Mouse (Mus musculus): ENCODE data around the gene Oma1. TPM values are rescaled to one million over a fixed set of nuclear protein-coding genes. Genes with fewer than 3 reads are reported as not detected.

Oma1 gene
- total and polyA plus RNA-seq, 2 experiments from 2014 or later: 19.0 to 20.3 TPM

DNA sequence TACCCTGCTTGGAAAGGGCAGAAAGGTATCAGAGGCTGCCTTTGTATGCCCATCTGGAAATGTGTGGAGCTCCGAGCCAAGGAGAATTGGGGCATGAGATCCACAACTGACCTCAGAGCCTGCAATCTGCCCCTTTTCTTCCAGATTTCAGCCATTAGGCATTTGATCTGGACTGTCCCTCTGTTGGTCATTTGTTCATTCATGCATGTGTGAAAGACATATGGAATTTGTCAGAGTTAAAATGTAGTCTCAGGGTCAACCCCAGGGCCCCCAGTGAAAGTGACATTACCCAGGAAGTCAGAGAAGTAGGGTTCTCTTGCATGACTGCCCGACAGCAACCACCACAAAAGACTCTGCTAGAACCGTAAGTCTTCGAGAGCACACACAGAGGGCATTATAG is 89.0 kb downstream of the Oma1 start:
- Histone ChIP-seq H3K9me3 (replicated peaks; ENCODE audit: control insufficient read depth, low read length) (no peaks in the 10 kb centered on the region), H3K27ac (ENCODE audit: low read depth) (no peak overlapping the region), H3K9ac (replicated peaks; ENCODE audit: low read depth, low read length) (no peak overlapping the region), H3K27me3 (ENCODE audit: control insufficient read depth, insufficient read depth, low read length) (no peaks in the 10 kb centered on the region), H3K4me3 (ENCODE audit: low read depth, low read length) (no peak overlapping the region), H3K36me3 (replicated peaks; ENCODE audit: control insufficient read depth, insufficient read depth, low read length) (no peaks in the 10 kb centered on the region), H3K4me2 (ENCODE audit: low read depth, low read length) (no peak overlapping the region), H3K4me1 (ENCODE audit: control insufficient read depth, insufficient read depth) (no peaks in the 10 kb centered on the region)
- WGBS: 73% methylated on average over 4 of the region's 4 CpGs
- ATAC-seq (ENCODE audit: insufficient read depth, low read depth): no peak
- TF ChIP-seq CTCF (IDR thresholded peaks at IDR 0.05; ENCODE audit: low read depth): no peak
- TF ChIP-seq EP300 (IDR thresholded peaks at IDR 0.05; ENCODE audit: low read depth): no peak
- DNase-seq (ENCODE audit: low spot score): no peak

DNA sequence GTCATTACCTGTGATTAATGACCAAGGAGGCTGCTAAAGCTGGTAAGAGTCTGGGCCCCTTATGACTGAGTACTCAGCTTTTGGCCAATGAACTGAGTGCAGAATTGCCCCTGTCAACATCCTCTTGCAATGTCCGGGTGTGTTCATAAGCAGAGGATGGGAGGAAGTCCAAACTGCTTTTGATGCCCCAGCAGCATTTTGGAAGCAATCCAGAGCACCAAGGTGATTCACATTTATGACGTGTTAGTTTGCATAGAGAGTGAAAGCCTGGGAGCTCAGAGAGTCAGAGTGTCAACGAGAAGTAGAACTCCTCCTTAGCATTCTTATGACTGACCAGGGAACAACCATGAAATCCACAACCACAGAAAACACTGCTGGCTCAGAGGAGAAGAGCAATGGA is 91.7 kb downstream of the Oma1 start:
- TF ChIP-seq CTCF (IDR thresholded peaks at IDR 0.05; ENCODE audit: low read depth) (no peak), EP300 (IDR thresholded peaks at IDR 0.05; ENCODE audit: low read depth) (no peak)
- Histone ChIP-seq H3K4me1 (ENCODE audit: control insufficient read depth, insufficient read depth) (no peaks in the 10 kb centered on the region), H3K27ac (ENCODE audit: low read depth) (no peak overlapping the region), H3K4me2 (ENCODE audit: low read depth, low read length) (no peak overlapping the region), H3K36me3 (replicated peaks; ENCODE audit: control insufficient read depth, insufficient read depth, low read length) (no peaks in the 10 kb centered on the region), H3K9me3 (replicated peaks; ENCODE audit: control insufficient read depth, low read length) (no peaks in the 10 kb centered on the region), H3K4me3 (ENCODE audit: low read depth, low read length) (no peak overlapping the region), H3K27me3 (ENCODE audit: control insufficient read depth, insufficient read depth, low read length) (no peaks in the 10 kb centered on the region), H3K9ac (replicated peaks; ENCODE audit: low read depth, low read length) (no peak overlapping the region)
- no peak for ATAC-seq (ENCODE audit: insufficient read depth, low read depth)
- 51% methylated on average over 3 of the region's 3 CpGs for WGBS
- DNase-seq (ENCODE audit: low spot score): no peak

DNA sequence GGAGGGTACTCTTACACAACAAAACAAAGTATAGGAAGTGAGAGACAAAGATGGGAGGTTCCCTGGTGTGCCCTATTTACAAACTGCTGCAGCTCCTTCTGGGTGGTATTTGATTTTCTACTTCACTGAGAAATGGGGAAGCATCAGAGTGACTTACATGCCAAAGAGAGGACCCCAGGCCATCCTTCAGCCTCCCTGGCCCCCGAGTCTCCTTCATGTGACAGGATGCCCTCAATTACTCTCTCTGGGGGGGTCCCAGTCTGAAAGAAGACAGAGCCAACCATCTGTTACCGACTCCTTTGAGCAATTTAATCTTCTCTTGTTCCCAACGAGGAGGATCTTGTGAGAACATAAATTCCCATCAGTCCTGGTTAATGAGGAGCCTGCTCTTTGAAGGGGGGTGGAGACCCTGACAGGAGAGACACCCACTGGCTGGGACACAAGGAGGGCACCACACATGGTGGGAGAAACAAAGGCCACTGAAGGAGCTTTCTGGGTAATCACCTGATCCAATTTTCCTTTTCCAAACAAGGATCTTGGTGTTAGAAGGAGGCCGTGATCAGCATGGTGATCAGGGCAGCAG is 96.7 kb downstream of the Oma1 start:
- no peaks in the 10 kb centered on the region for H3K9me3 ChIP-seq (replicated peaks; ENCODE audit: control insufficient read depth, low read length)

More for the DNA sequence above, 96.7 kb downstream of the Oma1 start:
- no peaks in the 10 kb centered on the region for H3K4me1 ChIP-seq (ENCODE audit: control insufficient read depth, insufficient read depth)
- H3K4me3 ChIP-seq (ENCODE audit: low read depth, low read length): no peak overlapping the region
- no peak for ATAC-seq (ENCODE audit: insufficient read depth, low read depth)
- 30% methylated on average over 4 of the region's 4 CpGs for WGBS
- no peaks in the 10 kb centered on the region for H3K36me3 ChIP-seq (replicated peaks; ENCODE audit: control insufficient read depth, insufficient read depth, low read length)
- H3K9ac ChIP-seq (replicated peaks; ENCODE audit: low read depth, low read length): no peak overlapping the region
- no peak overlapping the region for H3K4me2 ChIP-seq (ENCODE audit: low read depth, low read length)
- TF ChIP-seq EP300 (IDR thresholded peaks at IDR 0.05; ENCODE audit: low read depth) (no peak), CTCF (IDR thresholded peaks at IDR 0.05; ENCODE audit: low read depth) (no peak)
- no peak for DNase-seq (ENCODE audit: low spot score)
- H3K27me3 ChIP-seq (ENCODE audit: control insufficient read depth, insufficient read depth, low read length): no peaks in the 10 kb centered on the region
- H3K27ac ChIP-seq (ENCODE audit: low read depth): no peak overlapping the region

Other genes with a start within 250 kb of the Oma1 start
- 16.3 and 43.4 TPM in 2 replicates for gene Mier1, start 199.4 kb upstream of the Oma1 start, total RNA-seq (2014; rRNA removed; ENCODE audit: low replicate concordance)
- 27.6 and 29.1 TPM in 2 replicates for gene Mier1, start 199.4 kb upstream of the Oma1 start, polyA plus RNA-seq (2015; fragmentation: Nextera tagmentation; extraction: Ambion mirVana)
- gene Wdr78, start 199.3 kb upstream of the Oma1 start, total RNA-seq (2014; rRNA removed; ENCODE audit: low replicate concordance): 0.11 and 0.81 TPM in 2 replicates
- 0.18 and 0.40 TPM in 2 replicates for gene Wdr78, start 199.3 kb upstream of the Oma1 start, polyA plus RNA-seq (2015; fragmentation: Nextera tagmentation; extraction: Ambion mirVana)
- gene Slc35d1, start 98.6 kb upstream of the Oma1 start, total RNA-seq (2014; rRNA removed; ENCODE audit: low replicate concordance): 2.6 and 4.8 TPM in 2 replicates
- 3.4 and 4.2 TPM in 2 replicates for gene Slc35d1, start 98.6 kb upstream of the Oma1 start, polyA plus RNA-seq (2015; fragmentation: Nextera tagmentation; extraction: Ambion mirVana)
- gene 4921539E11Rik, start 22.9 kb upstream of the Oma1 start, total RNA-seq (2014; rRNA removed; ENCODE audit: low replicate concordance): not detected in 2 replicates
- not detected in 2 replicates for gene 4921539E11Rik, start 22.9 kb upstream of the Oma1 start, polyA plus RNA-seq (2015; fragmentation: Nextera tagmentation; extraction: Ambion mirVana)

Data from heart, postnatal 0 days (tissue).